Mouse (Mus musculus): ENCODE results near the gene Crispld2. TPM values are rescaled to one million over a fixed set of nuclear protein-coding genes. Genes with fewer than 3 reads are reported as not detected.

Gene Crispld2
- not detected for polyA plus RNA-seq (2017; shearing (Covaris generic))

GRCm38 (mm10) chr8:119992249-119992648 is at the start of gene Crispld2:
Gene Crispld2 (plus strand): TSS chr8:119992438.

GRCm38 (mm10) chr8:120101068-120101972 is 109.1 kb downstream of the Crispld2 start, which contains the start of gene Zdhhc7:
Gene Zdhhc7 (minus strand): TSS chr8:120101482.

Other genes with a start within 250 kb of the Crispld2 start
- 2.1 TPM for gene Tldc1, start 214.0 kb upstream of the Crispld2 start, polyA plus RNA-seq (2017; shearing (Covaris generic))
- 216 TPM for gene Cotl1, start 151.9 kb upstream of the Crispld2 start, polyA plus RNA-seq (2017; shearing (Covaris generic))
- 12.9 TPM for gene Klhl36, start 130.2 kb upstream of the Crispld2 start, polyA plus RNA-seq (2017; shearing (Covaris generic))
- 182 TPM for gene Usp10, start 82.1 kb upstream of the Crispld2 start, polyA plus RNA-seq (2017; shearing (Covaris generic))
- gene Gm20388, start 81.6 kb upstream of the Crispld2 start, polyA plus RNA-seq (2017; shearing (Covaris generic)): 9.0 TPM
- 51.1 TPM for gene Zdhhc7, start 109.0 kb downstream of the Crispld2 start, polyA plus RNA-seq (2017; shearing (Covaris generic))
- gene 6430548M08Rik, start 121.7 kb downstream of the Crispld2 start, polyA plus RNA-seq (2017; shearing (Covaris generic)): 0.71 TPM
- gene Fam92b, start 185.0 kb downstream of the Crispld2 start, polyA plus RNA-seq (2017; shearing (Covaris generic)): not detected
- gene Gse1, start 236.0 kb downstream of the Crispld2 start, polyA plus RNA-seq (2017; shearing (Covaris generic)): 24.5 TPM